Mouse (Mus musculus) 3134 (cell line): Measurements from ENCODE around the gene Cabp7.
A peak's percentile ranks its signal among the peaks of the same experiment; 100 is the strongest.

ENCODE experiments used
- DNase-seq: peaks from one replicate; pipeline ENCODE4 v3.0.0-alpha.2; 2011; ENCODE audit warnings: low spot score; ENCODE audit not compliant: insufficient read length; ENCODE audit errors: extremely low read depth

Cabp7 gene

DNA sequence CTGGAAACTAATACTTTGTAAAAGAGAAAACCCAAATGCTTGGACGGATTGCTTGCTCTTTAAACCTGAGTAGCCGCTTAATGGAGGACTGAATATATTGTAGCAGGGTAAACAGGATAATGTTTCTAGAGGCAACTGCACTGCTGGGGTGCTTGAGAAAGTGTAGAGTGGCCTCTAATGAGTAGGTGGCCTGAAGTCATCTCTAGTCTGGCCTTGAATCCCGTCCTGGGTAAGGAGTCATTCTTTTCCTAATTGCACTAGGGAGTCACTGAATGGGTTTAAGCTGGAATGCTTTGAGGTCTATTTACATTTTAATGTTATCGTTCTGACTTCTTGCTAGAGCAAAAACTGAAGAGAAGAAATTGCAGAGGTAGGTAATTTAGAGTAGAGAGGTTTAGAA is 41.4 kb downstream of the Cabp7 start:
- DNase-seq = no peak

DNA sequence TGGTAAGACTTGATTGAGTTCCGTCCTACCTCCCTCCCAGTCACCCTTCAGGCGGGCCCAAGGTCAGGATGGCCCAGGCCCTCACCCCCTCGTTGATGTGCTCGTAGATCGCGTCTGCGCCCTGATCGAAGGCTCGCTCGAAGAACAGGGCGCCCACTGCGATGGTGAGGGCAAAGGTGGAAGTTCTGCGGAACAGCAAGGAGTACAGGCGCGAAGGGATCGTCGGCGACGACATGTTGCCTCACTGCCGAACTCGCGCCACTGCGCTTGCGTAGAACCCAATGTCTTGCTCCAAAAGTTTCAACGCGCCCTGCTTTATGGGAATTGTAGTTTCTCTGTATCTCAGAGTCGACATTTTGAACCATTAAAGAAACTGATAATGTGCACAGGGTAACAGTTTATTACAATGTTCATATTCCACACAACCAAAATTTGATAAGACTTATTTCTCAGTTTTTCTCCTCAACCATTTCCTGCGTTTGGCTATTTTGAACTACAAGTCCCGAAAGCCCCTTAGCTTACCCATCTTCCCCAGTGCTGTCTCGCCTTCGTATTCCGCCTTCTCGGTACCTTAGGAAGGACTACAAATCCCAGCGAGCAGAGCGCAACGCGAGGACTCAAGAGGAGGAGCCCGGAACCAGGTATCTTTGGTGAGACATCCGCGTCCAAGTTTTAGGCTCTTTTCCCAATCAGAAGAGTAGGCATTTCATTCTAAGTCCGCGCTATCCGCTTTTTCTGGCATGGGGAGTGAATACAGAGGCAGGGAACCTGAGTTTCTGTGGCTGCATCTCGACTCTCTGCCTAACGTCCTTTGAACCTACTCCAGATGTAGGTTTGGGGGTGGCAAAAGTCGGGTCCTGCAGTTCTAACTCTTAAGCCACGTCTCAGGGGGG is 42.3 kb downstream of the Cabp7 start, which contains the start of the genes Uqcr10 and Zmat5:
Gene Uqcr10 (minus strand): TSS at position 271 of the 893 bp plus-strand sequence.
Gene Zmat5 (plus strand): TSS at position 607 of the 893 bp plus-strand sequence.
- peak; percentile 91 for DNase-seq

DNA sequence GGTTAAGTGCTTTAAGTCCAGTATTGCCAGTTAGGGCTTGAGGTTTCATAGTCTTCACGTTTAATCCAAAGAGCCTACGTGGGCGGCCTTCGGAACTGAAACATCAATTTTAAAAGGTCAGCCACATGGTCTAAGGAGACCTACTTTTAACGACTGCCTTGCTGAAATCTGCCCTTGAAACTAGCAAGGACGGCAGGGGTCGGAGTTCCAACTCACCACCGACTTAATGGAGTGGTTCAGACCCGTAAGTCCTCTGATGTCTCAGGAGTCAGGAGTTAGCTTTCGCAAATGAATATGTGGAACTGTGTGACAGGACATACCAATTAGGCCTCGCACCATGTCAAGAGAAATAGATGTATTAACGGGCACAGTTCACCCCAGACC is 42.9 kb downstream of the Cabp7 start:
- DNase-seq = no peak

DNA sequence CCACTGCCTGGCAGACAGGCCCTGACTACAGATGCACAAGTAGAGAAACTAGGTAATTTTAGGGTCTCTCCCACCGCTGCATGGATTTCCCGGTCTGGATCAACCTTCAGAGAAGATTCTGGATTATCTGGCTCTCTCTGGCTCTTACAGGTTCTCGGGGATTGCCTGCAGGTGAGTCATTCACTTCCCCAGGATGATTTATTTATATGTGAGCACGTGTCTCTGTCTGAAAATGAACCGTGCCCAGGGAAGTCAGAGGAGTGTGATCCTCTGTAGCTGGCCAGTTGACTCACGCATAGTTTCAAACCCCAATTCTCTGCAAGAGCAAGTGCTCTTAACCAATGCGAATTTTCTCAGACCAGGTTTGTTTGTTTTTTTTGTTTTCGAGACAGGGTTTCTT is 45.9 kb downstream of the Cabp7 start:
- peak; percentile 75 for DNase-seq

DNA sequence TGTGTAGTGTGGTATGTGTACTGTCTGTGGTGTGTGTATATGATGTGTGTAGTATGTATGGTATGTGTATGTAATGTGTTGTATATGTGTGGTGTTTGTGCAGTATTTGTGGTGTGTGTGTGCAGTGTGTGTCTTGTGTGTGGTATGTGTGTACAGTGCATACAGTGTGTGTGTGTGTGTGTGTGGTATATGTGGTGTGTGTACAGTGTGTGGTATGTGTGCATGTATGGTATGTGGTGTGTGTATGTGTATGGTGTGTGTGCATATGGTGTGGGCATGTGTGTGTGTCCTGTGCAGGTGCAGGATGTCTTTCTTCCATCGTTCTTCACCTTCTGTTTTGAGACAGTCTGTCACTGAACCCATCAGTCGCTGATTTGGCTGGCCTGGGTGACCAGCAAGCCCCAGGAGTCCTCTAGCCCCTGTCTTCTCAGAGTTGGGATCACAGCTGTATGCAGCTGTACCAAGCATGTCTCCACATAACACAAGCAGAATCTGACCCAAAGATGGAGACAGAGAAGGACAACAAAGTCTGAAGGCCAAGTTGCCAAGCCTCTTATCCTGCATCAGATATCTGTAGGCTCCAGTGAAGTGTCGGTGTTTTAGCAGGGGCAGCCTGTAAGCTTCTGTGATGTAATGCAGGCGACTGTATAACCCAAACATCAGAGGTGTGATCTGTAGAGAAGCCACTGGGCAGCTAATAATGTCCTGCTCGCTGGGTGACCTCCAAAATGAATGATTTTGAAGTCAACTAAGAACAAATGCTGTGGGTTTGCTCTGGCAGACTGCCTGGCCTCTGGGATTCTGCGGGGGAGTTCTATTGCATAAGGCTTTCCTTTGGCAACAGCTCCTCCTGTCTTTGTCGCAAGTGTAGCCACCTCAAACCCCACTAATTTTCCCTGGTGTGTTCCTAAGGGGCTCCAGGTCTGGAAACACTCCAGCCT is 49.3 kb downstream of the Cabp7 start:
- peak; percentile 65 for DNase-seq

DNA sequence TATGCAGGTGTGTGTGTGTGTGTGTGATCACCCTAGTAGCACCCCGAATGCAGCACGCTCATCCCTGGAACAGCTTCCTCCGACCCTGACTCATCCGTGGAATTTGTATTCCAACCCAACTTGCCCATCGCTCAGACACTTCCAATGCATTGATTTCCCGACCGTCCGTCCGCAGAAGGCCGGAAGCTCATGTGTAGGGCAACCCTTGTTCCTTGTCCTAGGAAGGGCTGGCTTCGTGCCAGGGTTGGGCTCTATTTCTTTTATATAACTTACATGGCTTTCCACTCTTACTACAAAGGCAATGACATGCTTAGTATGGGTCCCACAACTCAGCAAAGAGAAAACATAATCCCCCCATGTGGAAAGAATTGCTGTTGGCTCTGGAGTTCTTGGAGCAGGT is 54.4 kb downstream of the Cabp7 start:
- no peak for DNase-seq

DNA sequence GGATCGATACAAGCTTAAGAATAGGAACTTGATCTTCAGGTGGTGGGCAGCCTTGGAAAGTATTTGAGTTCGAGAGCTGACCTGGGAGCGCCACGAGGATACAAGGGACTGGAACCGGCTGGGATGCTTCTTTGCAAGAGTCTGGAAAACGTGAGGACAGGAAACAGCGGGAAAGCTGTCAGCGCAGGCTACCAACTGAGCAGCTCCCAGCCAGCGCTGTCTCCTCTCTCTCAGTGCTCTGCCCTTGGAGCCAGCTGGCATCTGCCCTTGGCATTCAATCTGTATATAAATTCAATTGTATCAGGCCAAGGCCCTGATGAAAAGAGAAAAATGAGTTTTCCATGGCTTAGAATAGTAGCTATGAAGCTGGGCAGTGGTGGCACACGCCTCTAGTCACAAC is 55.4 kb downstream of the Cabp7 start:
- DNase-seq = no peak

DNA sequence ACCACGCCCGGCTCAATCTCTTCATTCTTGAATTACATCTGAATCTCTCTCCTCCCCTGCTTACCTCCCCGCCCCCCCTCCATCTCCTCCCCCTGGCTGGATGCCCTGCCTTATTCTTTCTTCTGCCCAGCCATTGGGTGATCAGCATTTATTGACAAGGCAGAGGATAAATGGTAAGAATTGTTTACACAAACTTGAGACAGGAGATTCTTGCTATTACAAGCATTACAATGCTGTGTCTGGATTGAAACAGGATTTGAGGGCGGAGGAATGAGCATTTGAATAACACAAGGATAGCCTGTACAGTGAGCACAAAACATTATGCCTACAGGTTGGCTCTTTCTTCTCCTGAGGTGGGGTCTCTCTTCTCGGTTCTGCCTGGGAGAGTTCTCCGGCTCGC is 56.2 kb downstream of the Cabp7 start:
- no peak for DNase-seq

DNA sequence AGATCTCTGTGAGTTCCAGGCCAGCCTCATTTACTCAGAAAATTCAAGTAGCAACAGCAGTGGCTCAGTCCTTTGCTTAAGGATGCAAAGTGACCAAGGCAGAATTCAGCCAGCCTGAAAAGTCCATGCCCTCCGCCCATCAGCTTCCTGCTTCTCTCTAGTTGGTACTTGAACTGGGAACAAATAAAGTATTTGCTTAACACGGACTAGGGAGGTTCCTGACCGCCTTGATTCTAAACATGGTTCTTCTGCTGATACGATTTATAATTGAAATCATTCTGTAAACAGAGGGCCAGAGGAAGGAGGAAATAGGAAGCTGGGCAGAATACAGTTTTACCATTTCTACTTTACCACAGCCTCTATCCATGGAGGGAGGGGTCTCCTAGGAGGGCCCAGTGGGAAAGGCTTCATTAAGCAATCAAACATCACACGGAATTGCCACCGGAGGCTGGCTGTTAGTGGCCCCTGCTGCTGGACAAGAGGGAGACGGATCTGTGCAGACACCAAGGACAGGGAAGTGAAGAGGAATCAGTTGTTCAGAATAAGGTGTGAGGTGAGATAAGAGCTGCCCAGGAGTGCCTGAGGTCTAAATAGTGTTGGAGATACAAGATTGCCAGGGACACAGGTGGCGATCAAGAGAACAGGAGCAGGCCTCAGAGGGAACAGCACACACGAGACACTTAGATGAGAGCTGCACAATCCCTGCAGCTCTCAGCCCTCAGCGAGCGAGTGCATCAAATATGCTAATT is 57.8 kb downstream of the Cabp7 start:
- DNase-seq = no peak

DNA sequence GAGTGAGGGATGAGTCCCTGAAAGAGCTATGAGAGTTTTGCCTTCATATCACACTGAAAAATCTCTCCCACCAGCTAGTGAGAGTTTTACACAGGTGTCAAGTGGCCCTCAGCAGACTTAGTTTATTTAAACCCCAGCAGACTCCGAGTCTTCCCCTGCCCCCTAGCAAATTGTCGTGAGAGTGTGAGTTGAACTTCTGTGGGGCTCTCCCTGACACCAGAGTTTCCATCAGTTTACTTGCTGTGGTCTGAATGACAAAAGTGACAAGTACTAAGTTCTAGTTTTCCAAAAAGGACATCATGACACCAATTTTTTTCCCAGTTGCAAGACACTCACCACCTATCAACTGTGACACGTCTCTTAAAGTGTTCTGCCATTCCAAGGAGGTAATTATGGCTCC is 58.7 kb downstream of the Cabp7 start:
- no peak for DNase-seq

DNA sequence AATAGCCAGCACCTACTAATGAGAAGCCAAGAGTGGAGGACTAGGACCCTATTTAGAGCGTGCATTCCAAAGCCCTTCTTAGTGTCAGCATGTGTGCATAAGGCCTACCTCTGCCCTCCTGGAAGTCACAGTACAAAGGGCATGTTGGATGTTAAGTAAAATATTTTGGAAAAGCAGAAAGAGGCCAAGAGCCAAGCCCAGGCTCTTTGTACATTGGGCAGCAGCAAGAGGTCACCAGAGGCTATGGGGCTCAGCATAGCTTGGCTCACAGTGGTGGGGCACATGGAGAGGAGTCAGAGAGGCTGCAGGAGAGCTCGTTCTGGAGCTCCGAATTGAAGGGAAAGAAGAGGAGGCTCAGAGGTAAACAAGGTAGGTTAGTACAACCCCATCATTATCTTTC is 59.6 kb downstream of the Cabp7 start:
- DNase-seq = no peak
